Mouse (Mus musculus) kidney, adult 2 months (tissue): Measurements from ENCODE around the gene Atxn7l3. TPM values are rescaled to one million over a fixed set of nuclear protein-coding genes. Genes with fewer than 3 reads are reported as not detected.
A peak's percentile ranks its signal among the peaks of the same experiment; 100 is the strongest.

Experiments used
- DNase-seq: peaks from one replicate; pipeline ENCODE4 v3.0.0; 2021
- H3K27ac ChIP-seq: fragments of 200-500 bp; 2 replicates; pipeline ENCODE4 v1.5.1; 2012; ENCODE audit warnings: low read depth, low read length, control low read depth, inconsistent platforms; ENCODE audit not compliant: insufficient read depth
- H3K27me3 ChIP-seq: fragments of 200-500 bp; replicated peaks from 2 replicates; pipeline ENCODE4 v1.6.1; 2012; ENCODE audit warnings: mild to moderate bottlenecking, moderate library complexity, low read length, inconsistent platforms; ENCODE audit not compliant: control insufficient read depth, insufficient read depth
- H3K36me3 ChIP-seq: fragments of 200-500 bp; 2 replicates; pipeline ENCODE4 v1.6.1; 2012; ENCODE audit warnings: mild to moderate bottlenecking, moderate library complexity, low read length, inconsistent platforms; ENCODE audit not compliant: control insufficient read depth, insufficient read depth
- H3K4me1 ChIP-seq: fragments of 200-500 bp; 2 replicates; pipeline ENCODE4 v1.6.1; 2011; ENCODE audit warnings: low read length; ENCODE audit not compliant: control insufficient read depth, insufficient read depth
- H3K4me3 ChIP-seq: fragments of 200-500 bp; 2 replicates; pipeline ENCODE4 v1.5.1; 2011; ENCODE audit warnings: mild to moderate bottlenecking, low read depth, low read length, control low read depth; ENCODE audit not compliant: insufficient read depth
- CTCF ChIP-seq: fragments of 200-500 bp; conservative IDR thresholded peaks from 2 replicates; pipeline ENCODE4 v1.5.1; 2011; ENCODE audit warnings: low read depth, mild to moderate bottlenecking, control low read depth, low read length, moderate library complexity, mixed read lengths; ENCODE audit not compliant: insufficient read depth, insufficient read length
- POLR2A ChIP-seq: fragments of 200-500 bp; IDR thresholded peaks from one replicate; pipeline ENCODE4 v1.6.1; 2011; ENCODE audit warnings: low read depth, low read length, control low read depth
- WGBS: fragments of 180-500 bp; shearing (Covaris S2); methylation state at CpG from one replicate; pipeline ENCODE4 v1.1.7; 2018; 5-methylcytosine and 5-hydroxymethylcytosine counted together
- polyA plus RNA-seq: library from polyadenylated mRNA; depleted of rRNA; stranded (reverse); fragments of >200 nt; gene quantifications from 2 replicates; pipeline ENCODE4 v1.2.3, GENCODE M21; 2012

The Atxn7l3 gene
- polyA plus RNA-seq, 1 experiment: 28.0 TPM

DNA sequence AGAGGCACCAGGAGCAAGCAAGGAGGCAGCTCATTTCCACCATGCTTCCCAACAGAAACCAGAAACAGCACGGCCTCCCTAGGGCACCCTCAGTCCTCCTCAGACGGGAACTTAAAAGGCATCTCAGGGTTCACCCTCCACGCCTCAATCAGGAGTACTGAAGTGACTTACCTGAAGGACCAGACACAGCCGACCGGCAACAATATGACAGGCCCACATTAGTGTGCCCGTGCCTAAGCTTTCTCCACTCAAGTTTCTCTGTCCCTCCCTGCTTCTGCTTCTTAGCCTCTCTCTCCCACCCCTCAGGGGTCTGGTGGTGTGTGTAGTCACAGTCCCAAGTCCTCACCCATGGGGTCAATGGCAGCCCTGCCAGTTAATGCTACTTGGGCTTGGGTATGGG, 16.2 kb upstream of the Atxn7l3 start:
- Histone ChIP-seq H3K27ac (no peak overlapping the region), H3K4me1 (peaks cover 30% of the 10 kb centered on the region), H3K4me3 (no peak overlapping the region), H3K27me3 (no peaks in the 10 kb centered on the region), H3K36me3 (no peaks in the 10 kb centered on the region; the same call in 1 of the 2 replicates)
- no peak for TF ChIP-seq CTCF
- TF ChIP-seq POLR2A: no peak
- 89% methylated on average over 6 of the region's 6 CpGs for WGBS
- no peak for DNase-seq

DNA sequence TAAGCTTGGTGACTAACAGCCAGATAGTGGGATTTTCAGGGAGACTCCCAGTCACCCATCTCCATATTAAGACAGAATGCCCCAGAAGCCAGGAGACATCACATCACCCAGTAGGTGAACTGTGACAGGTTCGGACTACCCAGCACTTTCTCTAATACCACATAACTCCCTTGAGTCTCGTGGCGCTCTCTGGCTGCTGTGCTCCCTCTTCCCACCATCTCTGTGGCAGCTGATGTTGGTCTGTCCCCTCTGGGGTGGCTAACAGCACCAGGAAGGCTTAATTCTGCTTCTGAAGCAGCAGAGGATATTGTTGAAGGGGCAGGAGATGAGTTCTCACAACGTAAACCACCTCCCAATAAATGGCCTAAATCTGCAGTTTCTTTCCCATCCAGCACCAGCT, 15.5 kb upstream of the Atxn7l3 start:
- Histone ChIP-seq H3K27me3 (no peaks in the 10 kb centered on the region), H3K36me3 (peaks cover under 1% of the 10 kb centered on the region; the same call in 1 of the 2 replicates), H3K4me3 (no peak overlapping the region), H3K27ac (no peak overlapping the region), H3K4me1 (peaks cover 30% of the 10 kb centered on the region)
- TF ChIP-seq POLR2A (no peak), CTCF (no peak)
- 91% methylated on average over 4 of the region's 4 CpGs for WGBS
- no peak for DNase-seq

DNA sequence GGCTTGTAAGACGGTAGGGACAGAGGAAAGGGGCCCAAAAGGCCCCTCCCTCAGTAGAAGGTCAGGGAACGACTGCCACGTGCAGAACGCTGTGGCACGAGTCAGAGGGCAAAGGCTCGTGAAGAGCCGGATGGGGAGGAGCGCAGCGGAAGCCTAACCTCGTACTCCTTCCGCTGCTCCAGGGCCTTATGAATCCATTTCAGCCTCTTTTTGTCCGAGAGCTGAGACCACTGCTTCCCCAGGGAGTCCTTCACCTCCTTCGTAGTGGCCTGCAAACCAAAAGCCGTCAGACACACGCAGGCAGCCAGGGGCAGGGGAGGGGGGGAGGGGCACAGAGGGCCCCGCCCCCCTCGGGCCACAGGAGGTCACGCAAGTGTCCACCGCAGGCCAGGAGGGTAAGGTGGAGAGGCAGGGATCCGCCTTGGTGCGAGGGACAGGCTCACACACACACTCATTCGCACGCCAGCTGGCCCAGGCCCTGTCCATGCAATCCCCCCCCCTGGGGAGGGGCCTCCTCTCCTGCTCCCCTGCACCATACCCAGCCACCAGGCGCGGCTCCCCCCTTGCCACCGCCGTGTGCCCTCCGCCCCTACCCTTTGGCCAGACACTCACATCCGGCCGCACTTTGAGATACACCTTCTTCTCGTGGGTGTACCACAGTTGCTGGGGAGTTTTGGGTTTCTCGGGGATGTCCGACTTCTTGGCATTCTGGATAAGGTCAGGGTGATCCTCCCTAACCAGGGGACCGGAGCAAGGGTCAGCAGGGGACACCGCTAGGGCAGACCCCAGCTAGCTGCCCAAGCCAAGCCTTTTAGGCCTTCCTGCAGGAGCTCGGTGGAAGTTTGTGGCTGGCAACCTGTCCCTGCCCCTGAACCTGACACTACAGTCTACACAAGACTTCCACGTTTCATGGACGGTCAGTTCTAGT, 14.6 kb upstream of the Atxn7l3 start:
- Histone ChIP-seq H3K27ac (peak overlapping the region; percentile 26; the same call in 1 of the 2 replicates), H3K27me3 (no peaks in the 10 kb centered on the region), H3K4me3 (peak overlapping the region; percentile 7; the same call in 1 of the 2 replicates), H3K36me3 (peaks cover 3% of the 10 kb centered on the region; the same call in 1 of the 2 replicates), H3K4me1 (peaks cover 27% of the 10 kb centered on the region)
- no peak for TF ChIP-seq CTCF
- TF ChIP-seq POLR2A: no peak
- 34% methylated on average over 38 of the region's 38 CpGs for WGBS
- peak; percentile 39 for DNase-seq

DNA sequence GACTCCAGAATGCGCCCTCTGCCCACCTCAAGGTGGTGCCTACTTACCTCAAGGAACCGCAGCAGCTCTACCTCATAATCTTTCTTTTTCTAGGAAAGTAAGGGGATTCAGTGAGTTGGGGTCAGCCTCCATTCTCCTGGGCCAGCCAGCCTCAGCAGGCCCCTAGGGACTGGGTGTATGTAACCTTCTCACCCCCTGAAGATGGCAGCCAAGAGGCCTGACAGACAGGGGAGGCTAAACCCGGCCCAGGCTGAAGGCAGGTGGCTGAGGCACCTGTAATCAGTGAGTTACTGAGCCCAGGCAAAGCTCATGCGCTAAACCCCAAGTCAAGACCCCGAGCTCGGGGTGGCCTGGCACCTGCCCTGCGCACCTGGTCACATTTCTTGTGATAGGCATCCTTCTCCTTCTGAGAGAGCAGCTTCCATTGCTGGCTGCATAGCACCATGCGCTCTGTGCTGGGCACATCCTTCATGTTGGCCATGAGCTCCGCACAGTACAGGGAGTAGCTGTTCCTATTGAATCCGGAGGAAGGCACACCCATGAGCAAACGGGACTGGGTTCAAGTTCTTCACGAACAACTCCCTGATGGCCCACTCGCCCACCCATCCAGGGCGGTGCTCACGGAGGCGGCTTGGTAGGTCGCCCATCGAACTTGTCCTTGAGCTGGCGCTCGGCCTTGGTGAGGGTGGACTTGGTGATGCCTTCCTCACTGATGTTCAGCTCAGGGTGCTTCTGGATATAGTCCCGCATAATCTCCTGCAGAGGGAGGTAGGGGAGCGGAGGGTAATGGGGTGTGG, 13.6 kb upstream of the Atxn7l3 start:
- DNase-seq: no peak
- Histone ChIP-seq H3K27me3 (no peaks in the 10 kb centered on the region), H3K4me1 (peaks cover 19% of the 10 kb centered on the region), H3K27ac (no peak overlapping the region), H3K36me3 (peaks cover 3% of the 10 kb centered on the region; the same call in 1 of the 2 replicates), H3K4me3 (peak overlapping the region; percentile 30; the same call in 1 of the 2 replicates)
- WGBS: 83% methylated on average over 22 of the region's 22 CpGs
- TF ChIP-seq POLR2A: no peak

DNA sequence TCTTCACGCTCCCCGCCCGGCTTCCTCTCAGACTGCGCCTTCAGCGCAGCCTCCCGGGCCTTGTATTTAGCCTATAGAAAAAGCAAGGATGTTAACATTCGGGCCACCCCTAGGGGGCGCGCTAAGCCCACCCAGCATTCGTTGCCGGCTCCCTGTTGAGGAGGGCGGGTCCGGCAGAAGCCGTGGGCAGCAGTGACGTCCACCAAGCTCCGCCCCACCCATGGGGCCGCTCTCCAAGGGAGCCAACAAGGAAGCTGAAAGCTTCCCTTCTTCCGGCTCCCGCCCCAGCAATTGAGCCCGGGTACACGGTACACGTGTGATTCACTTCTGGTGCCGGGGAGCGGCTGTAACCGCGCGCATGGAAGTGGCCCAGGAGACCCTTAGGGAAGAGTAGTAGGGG, 12.5 kb upstream of the Atxn7l3 start:
- Histone ChIP-seq H3K4me1 (peaks cover 19% of the 10 kb centered on the region), H3K27ac (0 out of 2 replicates have a peak overlapping the region, but pooled peaks have one; percentile 5), H3K27me3 (no peaks in the 10 kb centered on the region), H3K4me3 (peak overlapping the region; percentile 30), H3K36me3 (peaks cover 3% of the 10 kb centered on the region; the same call in 1 of the 2 replicates)
- DNase-seq: peak; percentile 98
- TF ChIP-seq POLR2A: no peak
- peak; percentile 90 for TF ChIP-seq CTCF
- WGBS: 2% methylated on average over 27 of the region's 27 CpGs

DNA sequence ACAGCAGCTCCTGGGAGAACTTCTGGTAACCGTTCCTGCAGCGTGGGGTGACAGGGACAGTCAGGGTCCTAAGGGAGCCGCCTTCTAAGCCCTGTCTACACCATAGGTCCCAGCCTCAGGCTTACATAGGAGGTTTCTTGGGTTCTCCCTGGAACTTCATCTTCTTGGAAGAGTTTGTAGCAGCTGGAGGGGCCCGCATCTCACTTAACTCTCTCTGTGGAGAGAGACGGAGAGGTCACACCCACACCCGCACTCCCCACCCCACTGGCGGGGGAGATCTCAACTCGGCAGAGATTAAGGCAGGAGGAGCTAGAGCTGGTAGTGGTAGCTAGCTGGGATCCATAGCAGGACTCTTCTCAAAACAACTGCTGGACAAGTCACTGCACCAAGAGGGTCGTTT, 11.7 kb upstream of the Atxn7l3 start:
- WGBS: 82% methylated on average over 9 of the region's 9 CpGs

DNA sequence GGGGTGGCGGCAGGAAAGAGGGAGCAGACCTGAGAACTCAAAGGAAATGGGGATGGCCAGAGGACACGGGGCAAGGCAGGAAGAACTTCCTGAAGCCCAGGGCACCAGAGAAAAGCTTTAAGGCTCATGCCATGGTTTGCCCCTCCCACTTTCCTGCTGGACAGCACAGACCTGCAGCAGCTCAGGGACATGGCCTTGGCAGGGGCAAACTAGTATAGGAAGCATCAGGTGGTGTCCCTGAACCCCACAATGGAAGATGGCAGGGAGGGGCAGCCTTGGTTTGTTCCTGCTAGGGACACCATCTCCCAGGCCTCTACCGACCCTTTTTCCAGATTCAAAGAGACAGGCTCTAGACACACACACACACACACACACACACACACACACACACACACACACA, 8.9 kb upstream of the Atxn7l3 start:
- no peak for TF ChIP-seq CTCF
- no peak for TF ChIP-seq POLR2A
- no peak for DNase-seq
- 49% methylated on average over 3 of the region's 3 CpGs for WGBS
- Histone ChIP-seq H3K4me3 (no peak overlapping the region), H3K36me3 (peaks cover 3% of the 10 kb centered on the region; the same call in 1 of the 2 replicates), H3K4me1 (peaks cover 10% of the 10 kb centered on the region), H3K27me3 (no peaks in the 10 kb centered on the region), H3K27ac (no peak overlapping the region)

More for the DNA sequence above, 11.7 kb upstream of the Atxn7l3 start:
- TF ChIP-seq POLR2A (no peak), CTCF (no peak)
- Histone ChIP-seq H3K4me1 (peaks cover 19% of the 10 kb centered on the region), H3K27me3 (no peaks in the 10 kb centered on the region), H3K27ac (no peak overlapping the region), H3K4me3 (no peak overlapping the region), H3K36me3 (peaks cover 3% of the 10 kb centered on the region; the same call in 1 of the 2 replicates)
- DNase-seq: no peak
